Mouse (Mus musculus) kidney, embryonic 14.5 days (tissue): ENCODE data around the gene Olfr69. TPM values are rescaled to one million over a fixed set of nuclear protein-coding genes. Genes with fewer than 3 reads are reported as not detected.
"Not testable (repeated sequence)": the region's sequence is repeated elsewhere in the genome, so short reads cannot be mapped to it uniquely, and the experiment has no call there.

Experiments
- ATAC-seq: fragments of 200-750 bp; cut with Nextera tagmentation; 2 replicates; pipeline ENCODE4 v1.8.0; 2017; ENCODE audit warnings: moderate number of reproducible peaks, mild to moderate bottlenecking, moderate TSS enrichment, moderate library complexity; ENCODE audit not compliant: low FRiP score, low TSS enrichment
- H3K27ac ChIP-seq: fragments of 300-500 bp; sonication (generic); 2 replicates; pipeline ENCODE4 v1.5.1; 2014; ENCODE audit warnings: low read depth, mild to moderate bottlenecking, low read length, moderate library complexity, mixed read lengths
- H3K27me3 ChIP-seq: fragments of 300-500 bp; sonication (generic); 2 replicates; pipeline ENCODE4 v1.6.1; 2014; ENCODE audit warnings: mild to moderate bottlenecking, low read length; ENCODE audit not compliant: control insufficient read depth, insufficient read depth
- H3K36me3 ChIP-seq: fragments of 300-500 bp; sonication (generic); 2 replicates; pipeline ENCODE4 v1.6.1; 2014; ENCODE audit warnings: low read length, mixed read lengths; ENCODE audit not compliant: control insufficient read depth, insufficient read depth
- H3K4me1 ChIP-seq: fragments of 300-500 bp; sonication (generic); 2 replicates; pipeline ENCODE4 v1.6.1; 2014; ENCODE audit warnings: low read length, mixed read lengths; ENCODE audit not compliant: control insufficient read depth, insufficient read depth
- H3K4me2 ChIP-seq: fragments of 300-500 bp; sonication (generic); replicated peaks from 2 replicates; pipeline ENCODE4 v1.6.1; 2014; ENCODE audit warnings: low read depth, mild to moderate bottlenecking, low read length
- H3K4me3 ChIP-seq: fragments of 300-500 bp; sonication (generic); 2 replicates; pipeline ENCODE4 v1.5.1; 2014; ENCODE audit warnings: mild to moderate bottlenecking, low read length
- H3K9ac ChIP-seq: fragments of 300-500 bp; sonication (generic); 2 replicates; pipeline ENCODE4 v1.6.1; 2014; ENCODE audit warnings: low read depth, mild to moderate bottlenecking, low read length, moderate library complexity
- H3K9me3 ChIP-seq: fragments of 300-500 bp; sonication (generic); 2 replicates; pipeline ENCODE4 v1.6.1; 2016; ENCODE audit warnings: low read length; ENCODE audit not compliant: control insufficient read depth
- WGBS: fragments of 180-500 bp; shearing (Covaris S2); extraction: QIAGEN DNeasy Blood & Tissue Kit; methylation state at CpG from one replicate; pipeline ENCODE4 v1.1.7; 2014; 5-methylcytosine and 5-hydroxymethylcytosine counted together
- polyA plus RNA-seq: library from polyadenylated mRNA; unstranded; fragments of >200 nt; fragmentation: Nextera tagmentation; extraction: Ambion mirVana; gene quantifications from 2 replicates; pipeline ENCODE4 v1.2.1, GENCODE M21; 2014

Gene Olfr69
- polyA plus RNA-seq, 1 experiment from 2014 or later = not detected

- ATAC-seq = no peak
- H3K4me2 ChIP-seq = no peak within 1 kb of the TSS
- no peaks in the 10 kb centered on the region for H3K36me3 ChIP-seq
- H3K9me3 ChIP-seq = no peaks in the 10 kb centered on the region
- no peak within 1 kb of the TSS for H3K9ac ChIP-seq
- H3K27ac ChIP-seq = no peak within 1 kb of the TSS
- 46% methylated on average over 2 of the region's 2 CpGs for WGBS
- no peaks in the 10 kb centered on the region for H3K27me3 ChIP-seq
- H3K4me3 ChIP-seq = no peak within 1 kb of the TSS
- H3K4me1 ChIP-seq = no peaks in the 10 kb centered on the region
Observed at GRCm38 (mm10) chr7:103757233-103757632, 14.2 kb downstream of the Olfr69 start, which contains the start of gene Olfr630. Olfr630 (minus strand) TSS chr7:103757333.

GRCm38 (mm10) chr7:103744843-103745242, 26.6 kb downstream of the Olfr69 start, which contains the start of gene Olfr629:
Olfr629 (minus strand) TSS chr7:103744943.
- WGBS = 79% methylated on average over 2 of the region's 2 CpGs
- ATAC-seq = no peak
- H3K27ac ChIP-seq = no peak within 1 kb of the TSS
- no peaks in the 10 kb centered on the region for H3K27me3 ChIP-seq
- no peaks in the 10 kb centered on the region for H3K36me3 ChIP-seq
- H3K4me1 ChIP-seq = no peaks in the 10 kb centered on the region
- H3K9ac ChIP-seq = no peak within 1 kb of the TSS
- no peak within 1 kb of the TSS for H3K4me2 ChIP-seq
- no peaks in the 10 kb centered on the region for H3K9me3 ChIP-seq
- no peak within 1 kb of the TSS for H3K4me3 ChIP-seq

- Histone ChIP-seq H3K4me2 (no peak within 1 kb of the TSS), H3K4me1 (no peaks in the 10 kb centered on the region), H3K9ac (no peak within 1 kb of the TSS), H3K27me3 (no peaks in the 10 kb centered on the region), H3K27ac (no peak within 1 kb of the TSS), H3K4me3 (no peak within 1 kb of the TSS), H3K36me3 (no peaks in the 10 kb centered on the region), H3K9me3 (no peaks in the 10 kb centered on the region)
- WGBS = 96% methylated on average over 1 of the region's 1 CpGs
- no peak for ATAC-seq
Observed at GRCm38 (mm10) chr7:103730074-103730473, 41.3 kb downstream of the Olfr69 start, which contains the start of gene Olfr628. Olfr628 (plus strand) TSS chr7:103730374.

DNA sequence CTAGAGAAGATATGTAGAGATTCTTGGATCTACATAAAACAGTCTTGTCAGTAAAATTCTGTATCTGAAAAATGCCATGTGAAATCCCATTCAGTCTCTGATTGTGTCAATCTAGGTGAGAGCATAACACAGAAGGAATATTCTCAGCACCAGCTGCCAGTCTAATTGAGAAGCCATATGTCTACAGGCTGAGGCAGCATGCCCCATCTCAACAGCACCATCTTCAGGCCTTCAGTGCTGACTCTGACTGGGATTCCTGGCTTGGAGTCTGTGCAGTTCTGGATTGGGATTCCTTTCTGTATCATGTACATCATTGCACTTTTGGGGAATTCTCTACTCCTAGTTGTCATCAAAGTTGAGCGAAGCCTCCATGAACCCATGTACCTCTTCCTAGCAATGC, 55.0 kb downstream of the Olfr69 start:
- H3K27me3 ChIP-seq, H3K9me3 ChIP-seq, H3K9ac ChIP-seq, H3K4me3 ChIP-seq, H3K27ac ChIP-seq, H3K36me3 ChIP-seq, ATAC-seq, H3K4me1 ChIP-seq, H3K4me2 ChIP-seq: not testable (repeated sequence)
- WGBS = 93% methylated on average over 1 of the region's 1 CpGs

Other genes with a start within 250 kb of the Olfr69 start
- not detected in 2 replicates for gene Olfr612, start 228.9 kb downstream of the Olfr69 start, polyA plus RNA-seq
- gene Olfr613, start 223.5 kb downstream of the Olfr69 start, polyA plus RNA-seq = not detected in 2 replicates
- not detected in 2 replicates for gene Olfr615, start 215.5 kb downstream of the Olfr69 start, polyA plus RNA-seq
- not detected in 2 replicates for gene Olfr616, start 202.5 kb downstream of the Olfr69 start, polyA plus RNA-seq
- gene Olfr617, start 198.5 kb downstream of the Olfr69 start, polyA plus RNA-seq = not detected in 2 replicates
- not detected in 2 replicates for gene Olfr618, start 181.5 kb downstream of the Olfr69 start, polyA plus RNA-seq
- gene Olfr619, start 171.0 kb downstream of the Olfr69 start, polyA plus RNA-seq = not detected in 2 replicates
- gene Olfr620, start 159.1 kb downstream of the Olfr69 start, polyA plus RNA-seq = not detected in 2 replicates
- gene Olfr622, start 128.9 kb downstream of the Olfr69 start, polyA plus RNA-seq = not detected in 2 replicates
- gene Olfr623, start 107.9 kb downstream of the Olfr69 start, polyA plus RNA-seq = not detected in 2 replicates
- 0.04 TPM in 1 of 2 replicates, not detected in the other for gene Olfr624, start 100.4 kb downstream of the Olfr69 start, polyA plus RNA-seq
- gene Olfr625-ps1, start 88.9 kb downstream of the Olfr69 start, polyA plus RNA-seq = not detected in 2 replicates
- gene Olfr243, start 56.9 kb downstream of the Olfr69 start, polyA plus RNA-seq = not detected in 2 replicates
- not detected in 2 replicates for gene Olfr628, start 41.2 kb downstream of the Olfr69 start, polyA plus RNA-seq
- not detected in 2 replicates for gene Olfr629, start 26.7 kb downstream of the Olfr69 start, polyA plus RNA-seq
- not detected in 2 replicates for gene Olfr630, start 14.3 kb downstream of the Olfr69 start, polyA plus RNA-seq
- gene Olfr68, start 8.1 kb upstream of the Olfr69 start, polyA plus RNA-seq = not detected in 2 replicates
- gene Olfr67, start 20.2 kb upstream of the Olfr69 start, polyA plus RNA-seq = not detected in 2 replicates
- 1,529 and 1,788 TPM in 2 replicates for gene Hbb-bt, start 42.4 kb upstream of the Olfr69 start, polyA plus RNA-seq
- gene Hbb-bs, start 56.5 kb upstream of the Olfr69 start, polyA plus RNA-seq = 3,842 and 4,307 TPM in 2 replicates
- not detected in 2 replicates for gene Hbb-bh2, start 68.9 kb upstream of the Olfr69 start, polyA plus RNA-seq
- 2.8 and 6.5 TPM in 2 replicates for gene Hbb-bh1, start 71.6 kb upstream of the Olfr69 start, polyA plus RNA-seq
- 578 and 855 TPM in 2 replicates for gene Hbb-y, start 81.6 kb upstream of the Olfr69 start, polyA plus RNA-seq
- gene Olfr66, start 114.7 kb upstream of the Olfr69 start, polyA plus RNA-seq = not detected in 2 replicates
- gene Olfr64, start 122.9 kb upstream of the Olfr69 start, polyA plus RNA-seq = not detected in 2 replicates
- gene Olfr65, start 131.9 kb upstream of the Olfr69 start, polyA plus RNA-seq = not detected in 2 replicates
- not detected in 2 replicates for gene Olfr631, start 157.2 kb upstream of the Olfr69 start, polyA plus RNA-seq
- not detected in 2 replicates for gene Olfr632, start 162.8 kb upstream of the Olfr69 start, polyA plus RNA-seq
- gene Olfr633, start 172.8 kb upstream of the Olfr69 start, polyA plus RNA-seq = not detected in 2 replicates
- 0.03 TPM in 1 of 2 replicates, not detected in the other for gene Olfr635, start 199.6 kb upstream of the Olfr69 start, polyA plus RNA-seq
- gene Olfr638, start 227.2 kb upstream of the Olfr69 start, polyA plus RNA-seq = not detected in 2 replicates
- 0.03 TPM in 1 of 2 replicates, not detected in the other for gene Olfr639, start 245.7 kb upstream of the Olfr69 start, polyA plus RNA-seq